Mouse (Mus musculus) retina, postnatal 7 days (tissue): ENCODE measurements at regions not wholly inside any gene's neighbourhood (a gene's known extent, or its start where the extent isn't known, plus 50 kb on each side); places are given as distances from the start of the nearest gene placed in this dataset.

Experiments used
- DNase-seq: peaks from one replicate; pipeline ENCODE4 v3.0.0-alpha.2; 2012; ENCODE audit warnings: low read depth, low spot score

GRCm38 (mm10) chr2:128301709-128302108 lies 175.9 kb downstream of the Bcl2l11 start:
- DNase-seq = no peak

GRCm38 (mm10) chr2:128304063-128304712 lies 178.3 kb downstream of the Bcl2l11 start:
- DNase-seq = no peak

DNA sequence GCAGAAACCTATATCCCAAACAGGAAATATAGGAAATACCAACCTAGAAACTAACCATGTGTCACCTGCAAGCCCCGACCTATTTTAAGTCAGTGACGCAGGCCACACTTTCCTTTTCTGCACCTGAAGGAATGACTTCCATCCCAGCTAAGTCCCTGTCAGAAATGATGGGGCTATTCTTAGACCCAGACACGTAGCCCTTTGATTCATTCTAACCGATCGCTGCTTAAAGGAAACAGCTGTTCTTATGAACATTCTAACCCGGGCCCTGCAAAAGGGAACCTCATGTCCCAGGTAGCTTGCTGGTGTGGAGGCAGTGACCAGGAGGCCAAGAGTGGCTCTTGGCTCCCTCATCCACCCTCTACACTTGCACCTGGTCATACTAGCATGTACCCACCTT lies 180.9 kb downstream of the Bcl2l11 start:
- DNase-seq = no peak

GRCm38 (mm10) chr2:128309541-128310030 lies 183.7 kb downstream of the Bcl2l11 start:
- no peak for DNase-seq

- no peak for DNase-seq
Measured at GRCm38 (mm10) chr2:128310081-128310480, 184.2 kb downstream of the Bcl2l11 start.

GRCm38 (mm10) chr2:128312084-128312594 lies 186.3 kb downstream of the Bcl2l11 start:
- DNase-seq = no peak

- DNase-seq = no peak
Measured at GRCm38 (mm10) chr2:128312659-128313581, 187.1 kb downstream of the Bcl2l11 start.

- DNase-seq = no peak
Measured at GRCm38 (mm10) chr2:128313582-128313918, 187.7 kb downstream of the Bcl2l11 start.

GRCm38 (mm10) chr2:128313948-128314347 lies 188.1 kb downstream of the Bcl2l11 start:
- no peak for DNase-seq

- DNase-seq = no peak
Measured at GRCm38 (mm10) chr2:128316516-128316915, 190.7 kb downstream of the Bcl2l11 start.

DNA sequence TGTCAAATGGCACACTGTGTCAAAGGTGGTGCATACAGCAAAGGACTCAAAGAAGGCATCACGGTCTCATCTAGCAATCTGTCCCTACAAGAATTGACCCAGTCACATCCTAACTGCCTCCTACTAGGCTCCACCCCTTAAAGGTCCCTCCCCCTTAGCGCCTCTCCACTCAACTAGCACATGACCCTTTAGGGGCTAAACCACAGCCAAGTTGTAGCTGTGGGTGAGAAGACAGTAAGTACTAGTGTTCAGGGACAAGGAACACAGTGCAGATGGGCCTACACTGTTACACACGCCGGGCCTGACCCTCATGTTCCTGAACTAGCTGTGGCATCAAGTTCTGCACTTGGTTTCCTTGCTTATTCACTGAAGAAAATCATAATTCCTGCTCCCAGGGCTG lies 192.4 kb downstream of the Bcl2l11 start:
- DNase-seq = no peak

DNA sequence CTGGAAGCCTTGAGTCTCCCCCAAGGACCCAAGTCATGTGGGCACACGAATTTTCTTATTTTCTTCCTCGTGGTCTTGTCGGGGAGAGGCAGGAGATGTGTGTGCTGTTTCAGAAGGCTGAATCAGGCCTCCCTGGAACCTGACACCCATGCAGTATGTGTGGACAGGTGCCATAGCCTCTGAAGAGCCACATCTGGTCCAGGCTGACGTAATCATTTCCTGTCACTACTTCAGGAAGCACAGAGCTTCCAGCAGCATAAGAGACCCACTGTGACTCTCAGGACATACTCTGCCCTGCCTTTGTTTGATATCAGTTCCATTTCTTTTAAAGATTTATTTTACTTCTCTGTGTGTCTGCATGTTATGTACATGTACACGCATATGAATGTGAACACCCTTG lies 193.1 kb downstream of the Bcl2l11 start:
- no peak for DNase-seq

DNA sequence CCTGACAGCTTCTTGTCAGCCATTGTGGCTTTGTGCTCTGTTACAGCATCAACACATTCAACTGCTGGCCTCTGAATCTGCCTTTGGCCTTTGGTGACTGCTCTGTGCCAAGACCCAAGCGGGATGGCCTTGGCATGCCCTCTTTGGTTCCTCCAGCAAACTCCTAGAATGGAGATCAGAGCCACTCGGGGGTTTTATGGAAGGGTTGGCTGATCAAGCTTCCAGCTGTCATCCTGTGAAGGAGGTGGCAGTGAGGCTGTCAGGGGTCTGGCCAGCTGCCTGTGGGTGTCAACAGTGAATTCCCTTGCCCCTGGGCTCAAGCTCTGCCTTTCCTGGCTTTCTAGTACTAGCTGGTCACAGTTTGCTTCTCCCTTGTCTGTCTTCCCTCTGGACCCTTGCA lies 195.6 kb downstream of the Bcl2l11 start:
- no peak for DNase-seq

DNA sequence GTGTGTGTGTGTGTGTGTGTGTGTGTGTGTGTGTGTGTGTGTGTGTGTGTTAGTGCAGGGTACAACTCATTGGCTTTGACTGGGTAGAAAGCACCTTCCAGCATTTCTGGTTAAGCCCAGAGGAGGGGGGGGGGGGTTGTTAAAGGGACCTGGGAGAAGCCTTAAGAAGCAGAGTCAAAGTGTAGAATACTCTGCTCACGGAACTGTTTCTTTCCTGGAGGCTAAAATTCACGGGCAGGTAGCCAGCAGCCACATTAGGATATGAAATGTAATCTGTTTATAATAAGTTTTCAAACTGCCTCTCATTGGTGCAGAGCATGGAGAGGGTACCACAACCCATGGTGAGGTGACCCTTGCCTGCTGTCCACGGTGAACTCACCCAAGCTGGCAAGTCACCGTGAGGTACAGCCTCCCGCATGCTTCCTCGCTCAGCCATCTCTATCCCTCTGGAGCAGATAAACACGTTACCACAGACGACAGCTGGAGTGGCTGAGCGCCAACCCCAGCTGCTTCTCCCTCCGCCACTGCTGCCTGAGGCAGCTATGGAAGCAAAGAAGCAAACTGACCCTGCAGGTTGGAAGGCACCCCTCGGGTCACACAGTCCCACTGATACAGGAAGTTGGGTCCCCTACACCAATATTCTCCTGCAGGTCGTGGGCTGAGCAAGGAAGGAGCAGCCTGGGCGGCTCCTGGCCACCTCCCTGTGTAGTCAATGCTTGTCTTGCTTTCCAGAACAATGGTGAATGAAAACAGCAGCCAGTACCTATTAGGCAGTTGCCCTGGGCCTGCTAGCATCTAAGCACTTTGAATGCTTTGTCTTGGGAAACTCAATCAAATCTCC lies 198.6 kb downstream of the Bcl2l11 start:
- DNase-seq = no peak

- DNase-seq = no peak
Measured at GRCm38 (mm10) chr2:128325097-128325421, 199.2 kb downstream of the Bcl2l11 start.

GRCm38 (mm10) chr2:128325456-128325855 lies 199.6 kb downstream of the Bcl2l11 start:
- no peak for DNase-seq

- no peak for DNase-seq
Measured at GRCm38 (mm10) chr2:128330833-128331232, 205.0 kb downstream of the Bcl2l11 start.

DNA sequence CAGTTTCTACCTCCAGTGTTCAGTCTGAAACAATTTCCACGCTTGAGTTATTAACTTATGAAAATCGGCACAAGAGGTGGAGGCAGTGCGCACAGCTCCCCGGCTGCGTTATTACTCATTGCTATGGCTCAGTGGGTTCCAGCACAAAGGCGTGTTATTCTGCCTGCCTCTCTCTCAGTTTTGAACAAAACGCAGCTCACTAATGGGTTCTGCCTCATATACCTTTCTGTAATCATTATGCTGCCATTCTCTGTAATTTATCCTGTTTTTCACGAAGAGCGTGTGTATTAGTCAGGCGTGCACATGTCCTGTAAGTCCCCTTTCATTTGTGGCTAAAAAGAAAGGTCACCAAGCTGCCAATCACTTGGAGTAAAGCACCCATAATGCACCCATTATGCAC lies 205.4 kb downstream of the Bcl2l11 start:
- no peak for DNase-seq

DNA sequence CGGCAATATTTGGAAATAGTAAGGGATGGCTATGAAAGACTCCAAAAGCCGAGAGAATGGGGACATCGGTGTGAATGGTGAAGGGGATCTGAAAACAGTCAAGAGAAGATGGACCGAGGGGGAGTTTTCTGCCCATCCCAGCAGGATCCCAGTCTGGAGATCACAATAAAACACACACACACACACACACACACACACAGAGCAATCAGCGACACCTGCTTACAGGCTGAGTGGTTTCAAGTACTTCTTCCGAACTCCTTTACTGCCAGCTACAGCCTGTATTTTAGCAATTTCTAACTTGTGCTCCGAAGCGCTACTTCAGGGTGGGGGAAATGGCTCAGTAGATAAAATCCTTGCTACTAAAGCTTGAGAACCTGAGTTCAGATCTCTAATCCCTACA lies 205.8 kb downstream of the Bcl2l11 start:
- DNase-seq = no peak

DNA sequence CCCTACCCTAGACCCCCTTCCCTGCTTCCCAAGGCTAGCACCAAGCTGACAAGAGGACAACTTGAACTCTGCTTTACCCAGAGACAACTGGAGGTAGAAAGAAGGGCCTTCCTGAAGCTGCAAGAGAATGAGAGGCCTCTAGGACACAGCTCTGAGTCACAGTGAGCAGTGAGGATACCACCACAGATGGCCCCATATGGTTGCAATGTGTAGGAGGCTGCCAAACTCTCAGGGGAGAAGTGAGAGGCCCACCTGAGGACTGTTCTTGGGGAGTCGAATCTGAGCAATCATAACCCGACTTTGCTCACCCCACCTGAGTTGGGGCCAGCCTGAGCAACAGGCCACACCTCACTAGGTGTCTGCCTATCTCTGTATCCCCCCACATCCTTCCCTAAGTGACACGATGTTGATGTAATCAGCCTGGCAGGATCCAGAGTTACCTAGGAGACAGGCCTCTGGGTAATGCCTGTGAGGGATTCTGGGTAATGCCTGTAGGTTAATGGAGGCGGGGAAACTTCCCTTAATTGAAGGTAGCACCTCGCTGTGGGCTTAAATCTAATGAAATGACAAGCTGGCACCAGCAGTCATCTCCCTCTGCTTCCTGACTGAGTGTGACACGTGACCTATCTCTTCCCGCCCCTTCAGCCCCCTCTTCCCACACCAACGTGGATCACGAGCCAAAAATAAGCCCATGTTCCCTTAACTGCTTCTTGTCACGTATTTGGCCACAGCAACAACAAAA lies 207.7 kb downstream of the Bcl2l11 start:
- no peak for DNase-seq

DNA sequence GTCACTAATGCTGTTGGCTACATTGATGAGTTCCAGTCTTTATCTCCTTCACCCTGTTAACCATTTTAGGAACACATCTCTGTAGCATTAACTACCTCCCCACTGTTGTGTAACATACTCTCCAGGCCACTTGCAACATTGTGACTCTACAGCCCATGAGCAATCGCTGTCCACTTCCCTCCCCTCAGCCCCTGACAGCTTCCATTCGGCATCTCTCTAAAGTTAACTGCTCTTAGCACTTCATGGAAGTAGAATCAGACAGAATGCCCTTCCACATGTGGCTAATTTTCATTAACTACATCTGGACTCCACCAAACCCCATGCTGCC lies 208.3 kb downstream of the Bcl2l11 start:
- no peak for DNase-seq
